Mouse (Mus musculus): ENCODE data around the gene Zbtb18.
"Not testable (repeated sequence)": the region's sequence is repeated elsewhere in the genome, so short reads cannot be mapped to it uniquely, and the experiment has no call there.

The Zbtb18 gene

GRCm38 (mm10) chr1:177447541-177448111 is 5.5 kb downstream of the Zbtb18 start:
- no peak for DNase-seq

GRCm38 (mm10) chr1:177448121-177448561 is 6.0 kb downstream of the Zbtb18 start:
- DNase-seq = no peak

- DNase-seq = no peak
These were observed 6.8 kb downstream of the Zbtb18 start for GRCm38 (mm10) chr1:177448921-177449320.

- DNase-seq = not testable (repeated sequence)
These were observed 7.7 kb downstream of the Zbtb18 start for GRCm38 (mm10) chr1:177449857-177450256.

GRCm38 (mm10) chr1:177451041-177451440 is 8.9 kb downstream of the Zbtb18 start:
- DNase-seq = no peak

- DNase-seq = no peak
These were observed 9.9 kb downstream of the Zbtb18 start for GRCm38 (mm10) chr1:177451991-177452431.

GRCm38 (mm10) chr1:177452987-177453386 is 10.8 kb downstream of the Zbtb18 start:
- DNase-seq = no peak

- no peak for DNase-seq
These were observed 11.7 kb downstream of the Zbtb18 start for GRCm38 (mm10) chr1:177453806-177454205.

GRCm38 (mm10) chr1:177454492-177454891 is 12.3 kb downstream of the Zbtb18 start:
- no peak for DNase-seq

- no peak for DNase-seq
These were observed 13.3 kb downstream of the Zbtb18 start for GRCm38 (mm10) chr1:177455466-177455865.

GRCm38 (mm10) chr1:177456208-177456607 is 14.1 kb downstream of the Zbtb18 start:
- no peak for DNase-seq

GRCm38 (mm10) chr1:177456772-177457171 is 14.6 kb downstream of the Zbtb18 start:
- DNase-seq = no peak

GRCm38 (mm10) chr1:177457981-177458380 is 15.8 kb downstream of the Zbtb18 start:
- no peak for DNase-seq

- DNase-seq = no peak
These were observed 16.6 kb downstream of the Zbtb18 start for GRCm38 (mm10) chr1:177458456-177459389.

GRCm38 (mm10) chr1:177459536-177459935 is 17.4 kb downstream of the Zbtb18 start:
- no peak for DNase-seq

- DNase-seq = peak; percentile 42
These were observed 25.0 kb downstream of the Zbtb18 start for GRCm38 (mm10) chr1:177467150-177467549.

- DNase-seq = no peak
These were observed 26.3 kb downstream of the Zbtb18 start for GRCm38 (mm10) chr1:177468436-177468835.

- peak; percentile 41 for DNase-seq
These were observed 27.9 kb downstream of the Zbtb18 start for GRCm38 (mm10) chr1:177470091-177470490.

GRCm38 (mm10) chr1:177470951-177471350 is 28.8 kb downstream of the Zbtb18 start:
- no peak for DNase-seq

GRCm38 (mm10) chr1:177475542-177476197 is 33.5 kb downstream of the Zbtb18 start:
- no peak for DNase-seq

- DNase-seq = no peak
These were observed 36.4 kb downstream of the Zbtb18 start for GRCm38 (mm10) chr1:177478578-177478977.

GRCm38 (mm10) chr1:177479356-177480004 is 37.3 kb downstream of the Zbtb18 start:
- peak; percentile 80 for DNase-seq

GRCm38 (mm10) chr1:177483612-177484011 is 41.5 kb downstream of the Zbtb18 start:
- DNase-seq = no peak

All from lung, postnatal 36 days (tissue).